Mouse (Mus musculus) liver, embryonic 13.5 days (tissue): ENCODE results near the gene Gata3. TPM values are rescaled to one million over a fixed set of nuclear protein-coding genes. Genes with fewer than 3 reads are reported as not detected.

Experiments used
- ATAC-seq: fragments of 200-750 bp; cut with Nextera tagmentation; 2 replicates; pipeline ENCODE4 v1.8.0; 2017; ENCODE audit warnings: low read depth, mild to moderate bottlenecking, moderate number of reproducible peaks, moderate library complexity
- DNase-seq: peaks from one replicate; pipeline ENCODE4 v3.0.0; 2022
- H3K27ac ChIP-seq: fragments of 300-500 bp; sonication (generic); 2 replicates; pipeline ENCODE4 v1.5.1; 2015; ENCODE audit warnings: moderate library complexity, mild to moderate bottlenecking, inconsistent platforms
- H3K27me3 ChIP-seq: fragments of 300-500 bp; sonication (generic); 2 replicates; pipeline ENCODE4 v1.6.1; 2015; ENCODE audit warnings: mild to moderate bottlenecking, inconsistent platforms
- H3K36me3 ChIP-seq: fragments of 300-500 bp; sonication (generic); 2 replicates; pipeline ENCODE4 v1.6.1; 2015; ENCODE audit warnings: mild to moderate bottlenecking, inconsistent platforms
- H3K4me1 ChIP-seq: fragments of 300-500 bp; sonication (generic); replicated peaks from 2 replicates; pipeline ENCODE4 v1.6.1; 2015; ENCODE audit warnings: inconsistent platforms
- H3K4me2 ChIP-seq: fragments of 300-500 bp; sonication (generic); 2 replicates; pipeline ENCODE4 v1.6.1; 2015; ENCODE audit warnings: inconsistent platforms, mild to moderate bottlenecking, moderate library complexity
- H3K4me3 ChIP-seq: fragments of 300-500 bp; sonication (generic); replicated peaks from 2 replicates; pipeline ENCODE4 v1.5.1; 2015; ENCODE audit warnings: mild to moderate bottlenecking, inconsistent platforms
- H3K9ac ChIP-seq: fragments of 300-500 bp; sonication (generic); 2 replicates; pipeline ENCODE4 v1.6.1; 2015; ENCODE audit warnings: mild to moderate bottlenecking, inconsistent platforms
- H3K9me3 ChIP-seq: fragments of 300-500 bp; sonication (generic); replicated peaks from 2 replicates; pipeline ENCODE4 v1.6.1; 2016; ENCODE audit warnings: inconsistent platforms
- WGBS: fragments of 180-500 bp; shearing (Covaris S2); methylation state at CpG from one replicate; pipeline ENCODE4 v1.1.7; 2015; ENCODE audit not compliant: insufficient replicate concordance; 5-methylcytosine and 5-hydroxymethylcytosine counted together
- polyA plus RNA-seq: library from polyadenylated mRNA; unstranded; fragments of >200 nt; fragmentation: Nextera tagmentation; extraction: Ambion mirVana; gene quantifications from 2 replicates; pipeline ENCODE4 v1.2.1, GENCODE M21; 2015

Gata3 gene
- polyA plus RNA-seq, 1 experiment from 2014 or later = 1.5 TPM

DNA sequence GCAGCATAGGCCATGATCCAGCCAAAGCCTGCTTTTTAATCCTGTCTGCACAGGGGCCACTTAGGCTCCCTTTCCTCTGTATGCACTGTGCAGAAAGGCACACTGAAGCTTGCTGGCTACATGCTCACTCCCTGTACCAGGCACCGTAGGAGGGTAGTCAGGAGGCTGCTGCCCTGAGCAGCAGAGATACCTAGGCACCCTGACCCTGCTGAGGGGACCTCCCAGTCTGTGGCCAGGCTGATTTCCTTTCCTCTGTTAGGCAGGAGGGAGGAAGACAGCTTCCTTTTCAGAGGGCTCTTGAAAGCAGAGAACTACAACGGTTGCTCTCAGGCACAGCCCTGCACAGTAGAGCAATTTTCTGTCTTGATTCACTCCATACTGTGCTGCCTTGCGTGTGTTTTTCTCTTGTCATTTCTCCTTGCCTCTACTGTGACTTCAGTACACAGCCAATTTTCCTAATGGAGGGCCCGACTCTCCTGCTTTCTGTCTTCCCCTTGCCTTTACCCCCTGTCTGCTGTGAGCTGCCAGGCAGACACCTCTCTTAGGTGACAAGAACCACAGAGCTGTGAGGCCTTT lies 18.6 kb downstream of the Gata3 start:
- DNase-seq (no peak), ATAC-seq (peak; percentile 59; the same call in 1 of the 2 replicates)
- Histone ChIP-seq H3K27me3 (peaks cover 73% of the 10 kb centered on the region), H3K9ac (no peak overlapping the region), H3K27ac (no peak overlapping the region), H3K36me3 (no peaks in the 10 kb centered on the region), H3K4me3 (no peak overlapping the region), H3K9me3 (no peaks in the 10 kb centered on the region), H3K4me1 (peaks cover 9% of the 10 kb centered on the region), H3K4me2 (no peak overlapping the region)
- 19% methylated on average over 4 of the region's 4 CpGs for WGBS

DNA sequence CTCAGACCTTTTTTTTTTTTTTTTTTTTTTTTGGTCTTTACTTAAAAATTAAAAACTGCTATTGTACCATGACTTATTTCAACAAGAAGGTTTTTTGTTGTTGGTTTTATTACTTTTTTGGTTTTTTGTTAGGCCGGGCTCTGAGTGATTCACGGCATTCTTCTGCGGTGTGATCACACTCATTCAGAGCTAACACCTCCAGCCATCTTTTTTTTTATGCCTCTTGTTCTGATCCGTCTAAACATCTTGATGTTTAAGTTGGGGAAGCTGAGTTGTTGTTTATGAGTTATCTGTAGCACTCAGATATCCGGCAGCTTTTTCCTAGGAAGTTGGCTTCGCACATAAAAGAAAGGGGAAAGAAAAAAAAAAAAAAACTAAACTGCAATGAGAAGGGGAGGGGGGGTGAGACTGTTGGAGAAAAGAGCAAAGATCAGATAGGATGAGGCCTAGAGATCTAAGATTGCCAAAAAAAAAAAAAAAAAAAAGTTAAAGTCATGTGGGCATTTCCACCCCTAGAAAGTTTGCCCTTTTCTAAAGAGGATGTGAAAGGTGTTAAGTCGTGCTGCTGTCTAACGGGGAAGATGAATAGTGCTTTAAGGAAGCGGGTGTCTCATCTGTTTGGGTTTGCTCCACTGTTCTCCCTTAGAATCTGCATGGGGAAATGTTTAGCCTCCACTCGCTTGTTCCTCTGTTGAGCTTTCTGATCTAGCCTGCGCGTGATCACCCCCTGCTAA lies 22.6 kb downstream of the Gata3 start:
- Histone ChIP-seq H3K9ac (no peak overlapping the region), H3K4me3 (no peak overlapping the region), H3K9me3 (no peaks in the 10 kb centered on the region), H3K27me3 (peaks cover 34% of the 10 kb centered on the region), H3K36me3 (no peaks in the 10 kb centered on the region), H3K4me2 (no peak overlapping the region), H3K27ac (no peak overlapping the region), H3K4me1 (peaks cover 5% of the 10 kb centered on the region)
- ATAC-seq (no peak), DNase-seq (no peak)
- WGBS = 24% methylated on average over 12 of the region's 12 CpGs

DNA sequence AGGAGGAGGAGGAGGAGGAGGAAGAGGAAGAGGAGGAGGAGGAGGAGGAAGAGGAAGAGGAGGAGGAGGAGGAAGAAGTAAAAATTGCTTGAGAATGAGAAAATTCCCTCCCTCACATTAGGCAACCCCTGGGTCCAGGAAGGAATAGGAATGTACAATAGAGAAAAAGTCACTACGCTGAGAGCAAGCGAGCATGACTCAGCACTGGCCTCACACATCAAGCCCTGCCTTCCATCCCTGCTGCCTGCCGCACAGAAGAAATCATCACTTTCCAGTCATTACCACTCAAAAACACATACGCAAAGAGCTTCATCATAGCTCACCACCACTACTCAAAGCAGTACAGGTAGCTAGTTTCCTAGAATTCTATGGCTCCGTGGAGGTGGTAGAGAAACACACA lies 29.1 kb downstream of the Gata3 start:
- WGBS = 69% methylated on average over 5 of the region's 5 CpGs
- H3K9ac ChIP-seq = no peak overlapping the region
- no peak overlapping the region for H3K4me2 ChIP-seq
- DNase-seq (no peak), ATAC-seq (no peak)
- no peak overlapping the region for H3K27ac ChIP-seq
- no peaks in the 10 kb centered on the region for H3K9me3 ChIP-seq
- no peaks in the 10 kb centered on the region for H3K27me3 ChIP-seq
- H3K4me1 ChIP-seq = no peaks in the 10 kb centered on the region
- no peak overlapping the region for H3K4me3 ChIP-seq
- no peaks in the 10 kb centered on the region for H3K36me3 ChIP-seq

DNA sequence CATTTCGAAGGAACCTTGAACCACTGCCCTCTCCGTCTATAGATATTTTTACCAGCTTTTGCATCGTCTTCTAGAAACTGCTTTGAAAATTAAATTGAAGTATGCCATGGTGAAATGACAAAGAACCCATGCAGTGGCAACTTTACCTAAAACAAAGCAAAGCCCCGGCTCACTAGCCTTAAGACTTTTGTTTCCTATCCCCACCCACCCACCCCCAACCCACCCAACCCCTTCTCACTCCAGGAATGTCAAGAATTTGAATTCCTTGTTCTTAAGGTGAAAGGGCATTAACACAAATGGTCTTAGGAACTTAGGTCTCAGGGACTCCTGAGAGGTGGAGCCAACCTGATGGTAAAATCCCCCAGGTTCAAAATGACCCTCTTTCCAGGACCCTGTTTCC lies 34.0 kb downstream of the Gata3 start:
- Histone ChIP-seq H3K4me3 (no peak overlapping the region), H3K27me3 (no peaks in the 10 kb centered on the region), H3K9me3 (no peaks in the 10 kb centered on the region), H3K4me2 (no peak overlapping the region), H3K4me1 (no peaks in the 10 kb centered on the region), H3K27ac (no peak overlapping the region), H3K9ac (no peak overlapping the region), H3K36me3 (no peaks in the 10 kb centered on the region)
- WGBS = 60% methylated on average over 4 of the region's 4 CpGs
- no peak for DNase-seq
- ATAC-seq = no peak

DNA sequence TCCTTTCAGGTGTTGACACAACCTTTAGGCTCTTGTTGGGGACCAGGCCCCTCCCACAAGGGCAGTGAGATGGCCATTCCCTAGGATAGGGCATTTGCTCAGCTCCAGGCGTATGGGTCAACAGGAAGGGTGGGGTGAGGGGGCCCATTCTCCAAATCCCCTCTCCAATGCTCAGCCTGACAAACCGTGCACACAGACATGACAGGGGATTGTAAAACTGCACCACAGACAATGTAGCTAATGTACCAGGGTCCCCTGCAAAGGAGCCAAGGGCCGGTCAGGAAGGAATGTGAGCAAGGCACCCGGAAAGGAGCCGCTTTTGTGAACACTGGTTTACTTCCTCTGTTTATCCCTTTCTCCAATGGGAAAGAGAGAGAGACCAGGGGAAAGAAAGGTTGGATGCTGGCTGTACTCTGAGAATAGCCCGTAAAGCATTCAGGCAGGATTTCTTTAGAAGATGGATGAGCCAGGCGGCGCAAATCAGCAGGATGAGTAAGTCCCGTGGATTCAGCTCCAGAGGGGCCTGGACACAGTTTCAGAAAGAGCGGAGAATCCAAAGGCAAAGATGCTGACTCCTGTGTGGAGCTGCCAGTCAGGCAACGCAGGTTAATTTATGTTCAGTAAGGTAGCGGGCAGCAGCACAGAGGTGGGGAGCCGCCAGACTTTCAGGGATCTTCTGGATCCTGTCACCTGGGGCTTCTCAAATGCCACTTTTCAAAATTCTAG lies 36.8 kb downstream of the Gata3 start:
- Histone ChIP-seq H3K36me3 (no peaks in the 10 kb centered on the region), H3K4me3 (no peak overlapping the region), H3K4me2 (no peak overlapping the region), H3K9me3 (no peaks in the 10 kb centered on the region), H3K27ac (no peak overlapping the region), H3K9ac (no peak overlapping the region), H3K27me3 (no peaks in the 10 kb centered on the region), H3K4me1 (no peaks in the 10 kb centered on the region)
- WGBS = 60% methylated on average over 13 of the region's 13 CpGs
- DNase-seq (no peak), ATAC-seq (no peak)

DNA sequence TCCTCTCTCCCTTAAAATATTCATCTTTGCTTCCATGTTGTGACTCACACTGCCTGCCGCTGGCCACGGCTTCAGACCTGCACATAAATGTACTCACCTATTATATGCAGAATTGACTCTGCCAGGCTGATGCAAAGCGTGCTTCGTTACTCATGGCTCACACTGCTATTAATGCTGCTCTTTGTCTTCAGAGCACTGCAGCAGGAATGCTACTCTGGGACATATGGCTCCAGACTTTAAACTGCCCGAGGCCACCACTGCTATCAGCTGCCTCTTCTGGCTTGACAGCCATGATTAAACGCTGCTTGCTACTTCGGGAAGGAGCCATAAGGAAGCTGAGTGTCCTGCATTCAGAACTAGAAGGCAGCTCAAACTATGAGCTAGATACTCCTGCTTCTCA lies 54.6 kb downstream of the Gata3 start:
- 60% methylated on average over 7 of the region's 7 CpGs for WGBS
- Histone ChIP-seq H3K4me3 (no peak overlapping the region), H3K4me1 (no peaks in the 10 kb centered on the region), H3K9ac (no peak overlapping the region), H3K27ac (no peak overlapping the region), H3K27me3 (no peaks in the 10 kb centered on the region), H3K36me3 (no peaks in the 10 kb centered on the region), H3K9me3 (no peaks in the 10 kb centered on the region), H3K4me2 (no peak overlapping the region)
- no peak for ATAC-seq
- no peak for DNase-seq

DNA sequence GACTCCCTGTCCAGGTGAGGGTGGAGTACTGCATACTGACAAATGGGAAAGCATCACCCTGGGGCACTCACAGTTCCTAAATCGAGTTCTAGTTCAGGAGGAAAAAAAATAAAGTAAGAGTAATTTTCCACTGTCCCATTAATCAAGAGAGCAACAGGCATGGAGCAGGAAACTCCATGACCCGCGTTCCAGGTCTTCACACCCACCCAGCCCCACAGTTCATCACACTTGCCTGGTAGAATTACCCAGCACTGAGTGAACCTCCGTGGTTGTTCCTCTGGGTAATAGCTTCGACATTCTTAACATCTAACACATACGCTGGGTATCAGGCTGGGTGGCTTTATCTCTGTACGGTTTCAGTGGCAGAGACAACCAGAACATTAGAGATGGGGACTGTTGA lies 56.1 kb downstream of the Gata3 start:
- Histone ChIP-seq H3K4me2 (no peak overlapping the region), H3K27ac (no peak overlapping the region), H3K36me3 (no peaks in the 10 kb centered on the region), H3K4me3 (no peak overlapping the region), H3K9ac (no peak overlapping the region), H3K27me3 (no peaks in the 10 kb centered on the region), H3K4me1 (no peaks in the 10 kb centered on the region), H3K9me3 (no peaks in the 10 kb centered on the region)
- DNase-seq (no peak), ATAC-seq (no peak)
- 60% methylated on average over 7 of the region's 7 CpGs for WGBS

DNA sequence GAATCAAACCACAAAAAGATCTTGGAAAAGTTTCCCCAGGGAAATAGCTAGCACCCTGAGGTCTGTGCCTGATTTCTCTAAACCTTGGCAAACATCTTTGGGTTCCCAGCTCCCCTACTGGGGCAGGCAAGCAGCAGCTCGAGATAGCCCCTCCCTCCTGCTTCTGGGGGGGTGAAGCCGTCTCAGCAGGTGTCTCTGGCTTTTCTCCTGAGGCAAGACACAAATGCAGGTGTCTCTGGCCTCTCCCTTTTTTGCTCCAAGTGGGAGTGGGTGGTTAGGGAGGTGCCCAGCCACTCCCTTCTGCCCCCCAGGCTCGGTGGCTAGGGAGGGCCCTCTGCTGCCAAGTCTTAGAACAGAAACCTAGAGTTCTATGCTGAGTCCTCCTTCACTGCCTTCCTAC lies 62.2 kb downstream of the Gata3 start:
- no peak overlapping the region for H3K27ac ChIP-seq
- H3K9ac ChIP-seq = no peak overlapping the region
- no peak for DNase-seq
- H3K4me1 ChIP-seq = no peaks in the 10 kb centered on the region
- 25% methylated on average over 3 of the region's 3 CpGs for WGBS
- no peaks in the 10 kb centered on the region for H3K27me3 ChIP-seq
- H3K4me3 ChIP-seq = no peak overlapping the region
- no peak for ATAC-seq
- no peak overlapping the region for H3K4me2 ChIP-seq
- H3K36me3 ChIP-seq = no peaks in the 10 kb centered on the region
- H3K9me3 ChIP-seq = no peaks in the 10 kb centered on the region

DNA sequence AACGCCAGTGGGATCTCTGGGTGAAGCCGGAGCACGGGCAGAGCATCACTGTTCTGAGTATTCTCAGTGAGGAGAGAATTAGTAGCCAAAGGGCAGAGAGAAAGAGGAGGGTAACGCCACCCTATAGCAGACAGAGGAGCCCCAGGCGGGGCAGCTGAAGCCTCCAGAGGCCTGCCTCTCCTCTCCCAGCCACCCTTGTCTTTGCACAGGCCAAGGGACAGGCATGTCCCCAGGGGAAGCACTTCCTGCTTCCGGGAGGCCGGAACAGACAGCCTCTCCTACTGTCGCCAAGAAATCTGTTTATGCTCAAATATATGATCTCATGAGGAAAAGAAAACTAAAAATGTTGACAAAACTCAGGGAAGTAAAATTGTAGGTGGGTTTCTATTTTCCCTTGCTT lies 69.2 kb downstream of the Gata3 start:
- no peaks in the 10 kb centered on the region for H3K9me3 ChIP-seq
- H3K36me3 ChIP-seq = no peaks in the 10 kb centered on the region
- no peak overlapping the region for H3K9ac ChIP-seq
- WGBS = 63% methylated on average over 8 of the region's 8 CpGs
- H3K4me2 ChIP-seq = no peak overlapping the region
- no peak overlapping the region for H3K27ac ChIP-seq
- no peak for DNase-seq
- no peaks in the 10 kb centered on the region for H3K27me3 ChIP-seq
- no peaks in the 10 kb centered on the region for H3K4me1 ChIP-seq
- no peak overlapping the region for H3K4me3 ChIP-seq
- ATAC-seq = no peak

DNA sequence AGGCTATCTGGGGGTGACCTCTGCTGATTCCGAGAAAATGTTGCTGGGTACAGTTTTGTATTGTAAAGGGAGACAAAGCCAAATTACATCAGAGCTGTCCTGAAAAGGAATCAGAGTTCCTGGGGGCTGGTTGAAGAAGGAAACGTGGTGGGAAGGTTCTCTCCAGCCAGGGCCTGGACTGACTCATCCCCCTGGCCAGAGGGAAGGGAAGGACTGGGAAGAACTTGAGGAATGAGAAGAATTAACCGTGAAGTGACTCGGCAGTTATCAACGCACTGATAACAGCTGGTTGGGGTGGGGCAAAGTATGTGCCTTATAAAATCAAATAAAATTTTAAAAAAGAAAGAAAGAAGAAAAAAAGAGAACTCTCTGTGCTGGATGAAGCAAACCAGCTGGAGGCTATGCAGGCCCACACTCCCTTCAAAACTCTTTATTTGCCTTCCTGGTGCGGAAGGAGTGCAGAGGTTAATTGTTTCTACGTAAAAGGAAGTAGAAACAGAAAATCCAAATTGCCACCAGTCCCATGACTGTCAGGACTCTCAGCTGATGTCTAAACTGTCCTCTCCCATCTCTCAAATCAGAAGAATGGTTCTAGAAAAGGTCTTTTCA lies 71.6 kb downstream of the Gata3 start:
- Histone ChIP-seq H3K36me3 (no peaks in the 10 kb centered on the region), H3K4me2 (no peak overlapping the region), H3K9me3 (no peaks in the 10 kb centered on the region), H3K4me1 (no peaks in the 10 kb centered on the region), H3K9ac (no peak overlapping the region), H3K4me3 (no peak overlapping the region), H3K27me3 (no peaks in the 10 kb centered on the region), H3K27ac (no peak overlapping the region)
- DNase-seq (no peak), ATAC-seq (no peak)
- 51% methylated on average over 7 of the region's 7 CpGs for WGBS
